Mouse (Mus musculus) lung, adult 2 months (tissue): Measurements from ENCODE around the gene Gm14443.
"Not testable (repeated sequence)": the region's sequence is repeated elsewhere in the genome, so short reads cannot be mapped to it uniquely, and the experiment has no call there.

Source experiments
- CTCF ChIP-seq: fragments of 200-500 bp; IDR thresholded peaks from 2 replicates; pipeline ENCODE4 v1.5.1; 2011; ENCODE audit warnings: mild to moderate bottlenecking, low read length, control low read depth; ENCODE audit not compliant: insufficient read depth
- POLR2A ChIP-seq: fragments of 200-500 bp; IDR thresholded peaks from 2 replicates; pipeline ENCODE4 v1.6.1; 2011; ENCODE audit warnings: low read depth, mild to moderate bottlenecking, control low read depth, low read length, borderline replicate concordance; ENCODE audit errors: extremely low read depth

DNA sequence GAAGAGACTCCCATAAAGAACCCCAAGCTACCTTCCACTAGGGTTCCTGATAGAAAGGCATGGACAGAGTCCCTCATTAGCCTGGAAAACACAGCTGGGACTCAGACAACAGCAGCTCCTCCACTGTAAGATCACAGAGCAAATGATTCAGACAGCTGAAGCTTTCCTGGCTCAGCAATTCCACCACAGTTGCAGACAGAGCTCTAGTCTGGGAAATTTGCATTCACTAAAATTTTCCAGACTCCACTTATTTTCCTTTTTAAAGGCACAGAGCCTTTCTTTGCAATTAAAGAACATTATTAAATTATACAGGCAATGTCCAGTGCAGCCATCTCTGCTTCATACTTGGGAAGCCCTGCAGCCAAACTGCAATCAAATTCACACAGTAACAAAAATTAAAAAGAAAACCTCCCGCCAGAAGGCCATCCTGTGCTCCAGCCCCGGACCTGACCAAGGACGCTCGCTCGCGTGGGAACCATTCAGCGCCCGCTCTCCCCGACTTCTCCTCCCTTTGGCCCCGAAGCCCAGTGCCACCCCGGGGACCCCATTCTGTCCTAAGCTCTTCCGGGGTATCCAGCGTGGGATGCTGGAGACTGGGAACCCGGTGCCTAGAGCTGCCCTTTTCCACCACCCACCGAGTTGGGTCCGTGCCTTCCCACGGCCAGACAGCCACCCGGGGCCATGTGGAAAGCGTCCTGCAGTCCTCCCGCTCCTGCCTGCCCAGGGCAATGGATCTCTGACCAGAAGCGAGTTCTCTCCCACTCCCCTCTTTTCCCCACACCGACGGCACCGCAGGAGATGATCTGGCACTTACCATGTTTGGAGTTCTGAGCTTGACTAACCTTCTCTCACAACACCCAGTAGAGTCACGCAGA, 34.3 kb downstream of the Gm14443 start:
- TF ChIP-seq CTCF, POLR2A: not testable (repeated sequence)
